Mouse (Mus musculus) G1E (cell line): ENCODE data around the gene Tmem38b.

Experiments used
- CTCF ChIP-seq: IDR thresholded peaks from 2 replicates; pipeline ENCODE4 v1.5.1; 2012; ENCODE audit warnings: low read depth, low read length, inconsistent platforms, mixed read lengths
- GATA1 ChIP-seq: IDR thresholded peaks from 2 replicates; pipeline ENCODE4 v1.6.1; 2012; ENCODE audit warnings: borderline replicate concordance, low read length, inconsistent platforms, mixed read lengths
- GATA2 ChIP-seq: IDR thresholded peaks from 2 replicates; pipeline ENCODE4 v1.6.1; 2012; ENCODE audit warnings: low read depth, low read length, inconsistent platforms, borderline replicate concordance
- POLR2AphosphoS5 ChIP-seq: IDR thresholded peaks from 2 replicates; pipeline ENCODE4 v1.6.1; 2012; ENCODE audit warnings: low read depth, low read length, inconsistent platforms; ENCODE audit not compliant: insufficient replicate concordance
- TAL1 ChIP-seq: conservative IDR thresholded peaks from 2 replicates; pipeline ENCODE4 v1.6.1; 2012; ENCODE audit warnings: low read depth, low read length, inconsistent platforms, mixed read lengths

DNA sequence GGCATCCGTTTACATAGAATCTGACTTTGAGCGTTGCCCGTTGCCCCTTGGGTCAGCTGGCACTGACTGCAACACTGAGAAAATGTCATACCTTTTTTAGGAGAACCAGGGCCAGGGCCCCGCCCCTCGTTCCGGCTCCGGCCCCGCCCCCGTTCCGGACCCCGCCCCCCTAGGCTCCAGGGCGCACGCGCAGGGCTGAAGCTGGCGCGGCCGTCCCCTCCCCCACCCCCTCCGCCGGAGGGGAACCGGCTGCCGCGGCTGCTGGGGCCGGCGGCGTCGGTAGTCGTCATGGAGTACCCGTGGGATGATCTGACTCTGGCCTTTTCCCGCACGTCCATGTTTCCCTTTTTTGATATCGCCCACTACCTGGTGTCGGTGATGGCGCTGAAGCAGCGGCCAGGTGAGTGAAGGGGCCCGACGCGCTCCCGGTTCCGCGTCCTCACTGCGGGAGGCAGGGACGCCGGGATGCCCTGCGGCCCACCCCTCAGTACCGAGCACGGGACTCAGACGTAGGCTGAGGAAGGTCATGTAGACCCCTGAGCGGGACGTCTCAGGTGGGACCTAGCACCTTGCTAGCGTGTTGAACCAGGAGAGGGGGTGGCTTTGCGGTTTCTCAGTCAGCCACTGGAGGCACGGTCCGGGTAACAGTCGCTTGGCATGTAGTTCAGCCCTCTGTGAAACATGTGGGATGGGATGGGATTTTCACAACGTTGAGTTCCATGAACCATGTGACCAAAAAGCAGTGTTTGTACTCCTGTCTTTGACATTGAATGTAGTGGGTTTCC lies at the start of gene Tmem38b:
- TF ChIP-seq CTCF, result no peak
- no peak for TF ChIP-seq TAL1
- TF ChIP-seq GATA1, result no peak
- TF ChIP-seq GATA2, result no peak
- TF ChIP-seq POLR2AphosphoS5, result no peak
